Mouse (Mus musculus) adrenal gland, postnatal 36 days (tissue): ENCODE data around the gene Atp5f1. TPM values are rescaled to one million over a fixed set of nuclear protein-coding genes. Genes with fewer than 3 reads are reported as not detected.
A peak's percentile ranks its signal among the peaks of the same experiment; 100 is the strongest.
"Not testable (repeated sequence)": the region's sequence is repeated elsewhere in the genome, so short reads cannot be mapped to it uniquely, and the experiment has no call there.

Experiments used
- DNase-seq, 2 experiments: peaks; one replicate each; pipeline ENCODE4 v3.0.0; 2021; ENCODE audit warnings: mixed read lengths in 1 of 2
- long read RNA-seq, 2 experiments: library from polyadenylated mRNA; stranded (forward); transcript quantifications; one replicate each; pipeline ENCODE4 v2.0.0; 2021; ENCODE audit warnings: borderline sequencing depth in 2 of 2
- total RNA-seq, 2 experiments: library from RNA; stranded (reverse); gene quantifications; 2 replicates each; pipeline ENCODE4 v1.2.3; 2021

Gene Atp5f1
- 100 to 1,000 TPM; 351 to 362 TPM for total RNA-seq
- long read RNA-seq, experiment 1, partial matches to known transcripts, result 502 of 521 reads
- long read RNA-seq, experiment 1, other reads (novel, unspliced or antisense), result 18 of 521 reads
- long read RNA-seq, experiment 2, partial matches to known transcripts, result 204 of 213 reads
- long read RNA-seq, experiment 2, other reads (novel, unspliced or antisense), result 9 of 213 reads

DNA sequence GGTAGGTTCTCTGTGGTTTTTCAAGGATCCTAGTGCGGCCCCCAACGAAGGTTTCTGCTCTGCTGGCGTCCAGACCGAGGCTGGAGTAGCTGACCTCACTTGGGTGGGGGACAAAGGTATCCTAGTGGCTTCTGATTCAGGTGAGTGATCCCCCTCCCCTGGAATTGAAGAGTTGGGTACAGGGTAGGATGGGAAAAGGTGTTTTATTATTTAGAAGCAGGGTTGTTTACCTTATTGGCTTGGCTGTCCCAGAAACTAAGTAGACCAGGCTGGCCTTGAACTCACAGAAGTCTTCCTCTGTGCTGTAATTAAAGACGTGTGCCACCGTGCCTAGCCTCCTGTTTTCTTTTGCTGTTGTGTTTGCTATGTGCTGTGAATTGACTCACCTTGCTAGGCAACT is at the start of gene Atp5f1:
Gene Atp5f1, minus strand, starts transcription at position 101 of the 400 bp plus-strand sequence.
- no peak for DNase-seq

- DNase-seq, result not testable (repeated sequence)
Observed at GRCm38 (mm10) chr3:106003360-106003759, 43.5 kb upstream of the Atp5f1 start.

DNA sequence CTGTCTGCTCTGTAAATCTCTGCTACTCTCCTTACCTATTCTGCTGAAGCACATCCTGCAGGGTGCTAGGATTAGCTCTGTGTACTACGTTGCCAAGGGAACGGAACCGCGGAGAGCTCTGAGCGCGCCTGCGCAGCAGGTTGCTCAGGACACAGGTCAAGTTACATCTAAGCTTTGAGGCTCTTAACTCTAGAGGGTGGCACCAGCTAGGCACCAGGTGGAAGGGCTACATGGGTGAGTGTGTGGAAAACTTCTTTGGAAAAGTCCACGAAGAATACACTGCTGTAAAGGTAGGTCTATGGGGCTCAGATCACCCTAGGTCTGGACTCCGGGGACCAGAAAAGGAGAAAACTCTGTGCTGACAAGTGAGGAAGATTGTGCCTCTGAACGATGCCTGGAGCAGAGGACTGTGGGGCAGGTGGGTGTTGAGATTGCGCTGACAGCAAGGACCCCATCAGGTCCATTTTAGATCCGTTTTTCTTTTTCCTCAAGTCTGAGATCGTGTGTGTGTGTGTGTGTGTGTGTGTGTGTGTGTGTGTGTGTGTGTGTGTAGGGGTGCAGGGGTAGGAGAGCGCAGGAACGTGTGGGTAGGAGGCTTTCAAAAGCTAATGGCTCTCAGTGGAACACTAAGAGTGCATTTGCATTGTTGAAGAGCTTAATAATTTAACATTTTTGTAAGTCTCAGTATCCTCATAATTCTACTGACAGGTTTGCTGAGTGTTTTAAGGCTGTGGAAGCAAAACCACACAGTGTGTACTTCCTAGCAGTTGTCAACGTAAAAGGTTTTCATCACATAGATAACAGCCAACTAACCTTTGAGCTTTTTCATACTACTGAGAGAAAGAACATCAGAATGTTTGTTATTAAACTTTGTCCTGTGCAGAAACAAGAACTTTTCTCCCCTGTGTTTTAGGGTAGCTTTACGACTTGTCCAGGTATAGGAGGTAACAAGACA is 41.8 kb upstream of the Atp5f1 start:
- peak in 1 of 2 experiments; percentile 3 for DNase-seq

GRCm38 (mm10) chr3:106000707-106001375 is 40.9 kb upstream of the Atp5f1 start:
- DNase-seq, result no peak

GRCm38 (mm10) chr3:105994730-105995129 is 34.8 kb upstream of the Atp5f1 start:
- no peak for DNase-seq

DNA sequence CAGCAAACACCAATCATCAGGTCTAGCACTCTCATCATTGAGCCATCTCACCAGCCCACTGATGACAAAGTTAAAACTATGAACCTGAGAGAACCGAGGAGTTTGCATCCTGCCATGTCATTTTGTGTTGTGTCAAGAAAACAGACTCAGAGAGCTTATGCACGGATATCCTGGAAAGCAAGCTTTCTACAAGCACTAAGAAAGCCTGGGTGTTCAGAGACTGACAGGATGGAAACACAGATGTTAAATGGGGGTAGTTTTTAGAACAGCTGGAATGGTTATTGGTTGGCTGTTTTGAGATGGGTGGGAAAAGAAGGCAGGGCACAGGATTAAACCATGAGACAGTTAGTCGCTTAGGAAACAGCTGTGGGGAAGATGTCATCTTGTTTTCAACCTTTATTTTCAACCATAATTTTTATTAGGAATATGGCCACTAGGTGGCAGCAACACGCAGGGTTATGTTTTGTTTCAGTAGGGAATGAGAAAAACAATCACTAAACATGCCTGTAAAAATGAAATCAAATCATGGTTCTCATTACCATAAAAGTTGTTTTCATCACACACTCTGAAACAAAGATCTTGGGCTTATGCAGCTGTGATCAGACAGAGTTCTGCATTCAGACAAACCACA is 31.9 kb upstream of the Atp5f1 start:
- peak; percentile 25 to 47 for DNase-seq

GRCm38 (mm10) chr3:105989611-105990010 is 29.7 kb upstream of the Atp5f1 start:
- DNase-seq, result not testable (repeated sequence)

- DNase-seq, result no peak
Observed at GRCm38 (mm10) chr3:105974174-105974573, 14.3 kb upstream of the Atp5f1 start.

DNA sequence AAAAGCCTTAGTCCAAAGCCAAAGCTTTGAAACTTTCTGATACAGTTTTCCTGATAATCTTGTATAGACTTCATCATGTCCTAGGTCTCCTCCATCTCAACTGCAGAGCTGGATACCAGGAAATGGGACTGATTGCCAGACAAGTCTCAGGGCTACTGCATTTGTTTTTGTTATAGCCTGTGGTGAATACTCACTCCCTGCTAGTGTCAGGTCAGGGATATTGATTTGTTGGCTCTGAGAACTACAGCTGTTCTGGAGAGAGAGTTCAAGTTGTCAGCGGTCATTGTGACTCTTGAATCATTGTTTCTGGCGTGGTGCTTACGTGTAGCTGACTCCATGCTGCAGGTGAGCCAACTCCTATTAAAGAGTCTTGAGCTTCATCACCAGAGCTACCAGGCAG is 13.5 kb upstream of the Atp5f1 start, which contains the start of gene Ovgp1:
Gene Ovgp1, plus strand, starts transcription at position 301 of the 400 bp plus-strand sequence.
- no peak for DNase-seq

DNA sequence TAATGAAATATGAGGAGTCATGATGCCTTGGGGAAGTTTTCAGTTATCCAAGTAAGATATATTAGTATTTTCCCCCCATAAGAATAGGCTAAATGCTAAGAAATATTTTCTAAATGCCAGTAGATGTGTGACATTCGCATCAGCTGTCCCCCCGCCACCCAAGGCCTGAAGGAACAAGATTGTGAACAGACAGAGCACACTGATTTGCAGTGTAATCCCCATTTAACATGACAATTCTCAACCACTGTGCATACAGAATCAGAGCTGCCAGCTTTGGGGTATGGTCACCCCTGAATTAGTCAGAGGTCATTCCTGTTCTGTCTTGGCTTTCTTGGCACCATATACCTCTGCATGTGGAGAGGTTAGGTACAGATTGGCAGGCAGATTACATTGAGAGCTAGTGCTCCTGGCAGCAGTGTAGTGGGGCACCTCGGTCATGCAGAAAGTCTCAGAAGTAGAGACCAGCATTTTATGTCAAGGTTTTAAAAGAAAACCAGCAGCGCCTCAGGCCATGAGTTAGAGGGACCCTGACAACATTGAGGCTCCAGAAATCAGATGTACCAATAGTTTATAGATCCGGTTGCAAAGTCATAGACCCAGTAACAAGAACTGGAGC is 12.0 kb upstream of the Atp5f1 start:
- DNase-seq, result no peak

DNA sequence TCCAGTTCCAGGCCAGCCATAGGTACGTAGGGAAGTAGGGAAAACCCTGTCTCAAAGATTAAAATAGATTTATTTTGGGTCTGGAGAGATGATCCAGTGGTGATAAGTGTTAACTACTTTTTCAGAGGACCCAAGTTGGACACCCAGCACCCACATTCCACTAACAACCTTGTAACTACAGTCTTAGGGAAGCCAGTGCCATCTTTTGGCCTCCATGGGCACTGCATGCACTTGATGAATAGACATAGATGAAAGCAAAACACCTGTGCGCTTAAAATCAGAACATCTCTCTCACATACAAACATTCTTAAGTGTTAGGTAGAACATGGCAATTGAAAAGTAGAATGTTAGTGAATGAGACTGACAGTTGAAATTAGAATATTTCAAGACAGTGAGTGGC is 801 bp upstream of the Atp5f1 start:
- DNase-seq, result no peak

- DNase-seq, result no peak
Observed at GRCm38 (mm10) chr3:105959585-105959984, 314 bp downstream of the Atp5f1 start.

DNA sequence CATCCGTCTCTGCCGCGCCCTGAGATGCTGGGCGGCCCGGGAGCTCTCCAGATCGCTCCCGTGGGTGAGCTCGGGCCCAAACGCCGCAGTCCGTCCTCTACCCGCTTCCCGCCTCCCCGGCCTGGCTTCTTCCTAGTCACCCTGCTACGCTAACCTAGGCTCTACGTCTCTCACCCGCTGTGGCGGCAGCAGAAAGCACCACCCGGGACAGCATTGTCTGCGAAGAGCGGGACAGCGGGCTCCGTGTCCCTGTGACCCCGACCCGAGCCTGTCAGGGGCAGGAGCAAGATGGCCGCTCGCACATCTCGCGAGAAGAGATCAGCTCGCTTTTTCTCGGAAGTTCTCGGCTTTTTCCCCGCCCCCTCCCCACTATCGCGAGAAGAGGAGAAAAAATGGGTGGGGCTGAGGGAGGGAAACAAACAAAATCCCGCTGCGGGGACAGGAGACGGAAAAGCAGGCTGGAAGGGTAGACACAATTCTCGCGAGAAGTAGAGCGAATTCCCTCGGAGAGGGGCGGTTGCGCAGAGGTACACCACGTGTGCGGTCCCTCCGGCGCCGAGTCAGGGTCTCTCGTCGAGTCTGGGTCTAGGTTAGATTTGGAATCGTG is 822 bp downstream of the Atp5f1 start, which contains the start of gene Wdr77:
Gene Wdr77, plus strand, starts transcription at position 396 of the 607 bp plus-strand sequence.
- peak; percentile 94 to 96 for DNase-seq

GRCm38 (mm10) chr3:105958204-105958603 is 1.7 kb downstream of the Atp5f1 start:
- DNase-seq, result no peak

- no peak for DNase-seq
Observed at GRCm38 (mm10) chr3:105957235-105957634, 2.7 kb downstream of the Atp5f1 start.

DNA sequence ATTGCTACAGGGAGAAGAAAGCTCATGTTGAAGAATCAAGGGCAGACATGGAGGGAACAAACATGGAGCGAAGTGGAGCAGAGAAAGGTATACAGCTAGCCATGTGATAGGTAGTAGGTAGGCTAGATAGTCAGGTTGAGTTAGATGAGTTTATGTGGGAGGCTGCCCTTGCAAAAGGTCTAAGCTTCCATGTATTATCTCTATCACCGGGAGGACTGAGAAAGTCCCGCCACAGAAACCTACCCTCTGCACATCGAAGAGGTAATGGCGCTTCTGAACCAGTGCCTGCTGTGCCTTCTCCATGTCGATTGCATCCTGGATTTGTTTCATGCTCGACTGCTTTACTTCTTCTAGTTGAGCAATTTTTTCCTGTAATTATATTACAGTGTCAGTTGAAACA is 8.6 kb downstream of the Atp5f1 start:
- DNase-seq, result no peak

DNA sequence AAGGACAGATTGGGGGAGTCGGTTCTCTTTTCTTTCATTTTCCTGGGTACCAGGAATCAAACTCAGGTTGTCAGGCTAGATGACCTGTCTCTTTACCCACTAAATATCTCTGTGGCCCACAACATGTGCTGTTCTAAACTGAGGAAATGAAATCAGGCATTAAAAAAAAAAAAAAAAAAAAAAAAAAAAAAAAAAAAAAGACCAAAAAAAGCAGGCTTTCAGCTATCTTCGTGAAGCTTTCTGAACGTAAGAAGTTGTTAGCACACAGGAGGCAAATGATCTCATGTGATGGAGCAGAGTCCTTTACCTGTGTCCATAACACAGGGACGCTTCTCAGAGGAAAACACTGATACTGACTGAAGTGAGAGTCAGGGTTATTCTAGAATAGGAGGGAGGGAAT is 23.8 kb downstream of the Atp5f1 start:
- DNase-seq, result no peak

DNA sequence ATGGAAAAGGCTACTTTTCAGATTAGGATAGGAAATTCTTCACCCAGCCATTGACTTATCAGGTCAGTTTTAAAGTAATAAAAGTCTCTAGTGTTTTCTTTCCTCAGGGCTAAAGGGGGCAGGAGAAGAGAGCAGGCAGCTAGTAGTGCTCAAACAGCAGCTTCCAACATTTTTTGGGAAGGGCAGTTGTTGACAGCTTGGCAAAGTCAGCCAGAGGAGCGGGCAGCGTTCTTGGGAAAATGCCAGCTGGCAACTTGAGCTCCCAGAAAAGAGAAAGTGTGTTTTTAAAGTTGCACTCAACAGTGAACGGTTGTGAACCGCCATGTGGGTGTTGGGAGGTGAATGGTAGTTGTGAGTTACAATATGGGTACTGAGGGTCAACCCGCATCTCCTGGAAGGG is 24.9 kb downstream of the Atp5f1 start:
- peak; percentile 70 to 83 for DNase-seq

DNA sequence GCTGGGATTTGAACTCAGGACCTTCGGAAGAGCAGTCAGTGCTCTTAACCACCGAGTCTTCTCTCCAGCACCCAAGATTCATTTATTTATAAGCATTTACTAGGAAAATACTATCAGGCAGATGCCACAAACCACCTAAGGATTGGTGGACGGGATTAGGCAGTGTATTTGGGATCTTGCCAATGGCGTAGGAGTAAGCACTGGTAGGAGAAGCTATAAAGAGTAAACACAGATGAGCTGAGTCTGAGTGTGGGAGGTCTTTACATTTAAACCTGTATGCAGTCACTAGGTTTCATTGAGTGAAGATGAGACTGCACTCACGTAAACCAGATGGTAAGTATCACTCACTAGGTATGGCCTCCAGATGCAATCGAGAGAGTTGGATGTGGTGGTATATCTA is 26.0 kb downstream of the Atp5f1 start:
- no peak for DNase-seq

DNA sequence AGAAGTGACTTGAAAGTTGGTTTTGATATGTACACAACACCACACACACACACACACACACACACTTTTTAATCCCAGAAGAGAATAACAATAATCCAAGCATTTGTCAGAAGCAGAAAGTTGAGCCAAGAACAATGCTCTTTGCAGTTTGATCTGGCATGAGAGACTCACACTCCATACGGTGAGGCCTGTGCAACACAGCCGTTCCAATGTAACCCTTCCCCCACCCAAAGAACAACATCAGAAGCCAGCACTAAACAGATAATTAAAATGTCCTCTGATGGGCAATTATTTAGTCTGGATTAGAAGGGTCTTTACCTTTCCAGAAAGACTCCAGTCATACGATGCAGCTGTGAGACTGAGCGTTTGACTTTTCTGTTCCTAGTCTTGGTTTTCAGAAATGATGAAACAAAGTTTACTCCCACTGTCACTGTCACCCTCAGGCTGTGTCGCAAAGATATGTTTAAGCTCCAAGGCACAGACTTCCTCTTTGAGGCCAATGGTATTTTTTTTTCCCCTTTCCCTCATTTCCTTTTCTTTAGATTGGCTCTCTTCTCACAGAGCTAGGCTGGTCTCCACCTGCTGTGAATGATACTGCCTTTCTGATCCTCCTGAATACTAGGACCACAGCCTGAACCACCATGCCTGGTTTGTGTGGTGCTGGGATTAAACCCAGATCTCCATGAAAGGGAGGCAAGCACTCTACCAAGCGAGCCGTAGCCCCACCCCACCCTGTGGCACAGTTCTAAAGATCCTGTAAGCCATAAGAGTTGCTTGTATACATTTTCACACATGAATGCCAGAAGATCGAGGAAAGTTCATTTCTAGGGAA is 27.4 kb downstream of the Atp5f1 start, which contains the start of gene I830077J02Rik:
Gene I830077J02Rik, minus strand, starts transcription at position 425 of the 832 bp plus-strand sequence.
- no peak for DNase-seq
